Mouse (Mus musculus) stomach, postnatal 0 days (tissue): ENCODE results near the gene Inha. TPM values are rescaled to one million over a fixed set of nuclear protein-coding genes. Genes with fewer than 3 reads are reported as not detected.

Source experiments
- ATAC-seq: fragments of 200-750 bp; cut with Nextera tagmentation; 2 replicates; pipeline ENCODE4 v1.8.0; 2017; ENCODE audit not compliant: low FRiP score, low TSS enrichment
- DNase-seq: peaks from one replicate; pipeline ENCODE4 v3.0.0-alpha.2; 2016; ENCODE audit warnings: low spot score
- H3K27ac ChIP-seq: fragments of 300-500 bp; sonication (generic); replicated peaks from 2 replicates; pipeline ENCODE4 v1.5.1; 2014; ENCODE audit warnings: mild to moderate bottlenecking, control low read depth
- H3K27me3 ChIP-seq: fragments of 300-500 bp; sonication (generic); 2 replicates; pipeline ENCODE4 v1.6.1; 2014; ENCODE audit warnings: low read length; ENCODE audit not compliant: control insufficient read depth, insufficient read depth
- H3K36me3 ChIP-seq: fragments of 300-500 bp; sonication (generic); 2 replicates; pipeline ENCODE4 v1.6.1; 2014; ENCODE audit warnings: low read length, mixed read lengths; ENCODE audit not compliant: control insufficient read depth, insufficient read depth
- H3K4me1 ChIP-seq: fragments of 300-500 bp; sonication (generic); replicated peaks from 2 replicates; pipeline ENCODE4 v1.6.1; 2014; ENCODE audit warnings: antibody characterized with exemption; ENCODE audit not compliant: control insufficient read depth, insufficient read depth
- H3K4me2 ChIP-seq: fragments of 300-500 bp; sonication (generic); replicated peaks from 2 replicates; pipeline ENCODE4 v1.6.1; 2014; ENCODE audit warnings: low read depth, mild to moderate bottlenecking, control low read depth, moderate library complexity
- H3K4me3 ChIP-seq: fragments of 300-500 bp; sonication (generic); 2 replicates; pipeline ENCODE4 v1.5.1; 2014; ENCODE audit warnings: low read depth, low read length, control low read depth
- H3K9ac ChIP-seq: fragments of 300-500 bp; sonication (generic); 2 replicates; pipeline ENCODE4 v1.6.1; 2014; ENCODE audit warnings: mild to moderate bottlenecking, low read length, control low read depth, mixed read lengths
- H3K9me3 ChIP-seq: fragments of 300-500 bp; sonication (generic); 2 replicates; pipeline ENCODE4 v1.6.1; 2016; ENCODE audit warnings: low read length; ENCODE audit not compliant: control insufficient read depth
- CTCF ChIP-seq: IDR thresholded peaks from 2 replicates; pipeline ENCODE4 v1.5.1; 2016; ENCODE audit warnings: antibody characterized with exemption, low read depth, mild to moderate bottlenecking, moderate library complexity
- EP300 ChIP-seq: optimal IDR thresholded peaks from 2 replicates; pipeline ENCODE3; 2016; ENCODE audit warnings: antibody characterized with exemption
- WGBS: fragments of 180-500 bp; shearing (Covaris S2); extraction: QIAGEN DNeasy Blood & Tissue Kit; methylation state at CpG from one replicate; pipeline ENCODE4 v1.1.7; 2014; 5-methylcytosine and 5-hydroxymethylcytosine counted together
- polyA plus RNA-seq: library from polyadenylated mRNA; unstranded; fragments of >200 nt; fragmentation: Nextera tagmentation; extraction: Ambion mirVana; gene quantifications from 2 replicates; pipeline ENCODE4 v1.2.1, GENCODE M21; 2015

The Inha gene
- polyA plus RNA-seq, 1 experiment from 2014 or later: 4.7 TPM

DNA sequence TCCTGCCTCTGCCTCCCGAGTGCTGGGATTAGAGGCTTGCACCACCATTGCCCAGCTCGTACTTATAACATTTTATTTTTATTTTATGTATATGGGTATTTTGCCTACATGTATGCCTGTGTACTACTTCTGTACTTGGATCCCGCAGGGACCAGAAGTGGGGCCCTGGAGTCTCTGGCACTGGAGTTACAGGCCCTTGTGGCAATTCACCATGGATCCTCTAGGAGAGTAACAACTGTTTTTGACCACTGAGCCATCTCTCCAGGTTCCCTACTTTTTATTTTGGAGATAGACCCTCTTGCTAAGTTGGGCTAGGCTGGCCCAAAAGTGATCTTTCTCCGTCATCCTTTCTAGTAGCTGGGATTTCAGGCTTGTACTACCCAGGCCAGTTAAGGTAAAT, 11.6 kb downstream of the Inha start:
- no peak overlapping the region for H3K4me3 ChIP-seq
- 93% methylated on average over 4 of the region's 4 CpGs for WGBS
- TF ChIP-seq CTCF: no peak
- no peak for TF ChIP-seq EP300
- H3K4me2 ChIP-seq: no peak overlapping the region
- H3K36me3 ChIP-seq: no peaks in the 10 kb centered on the region
- H3K4me1 ChIP-seq: peaks cover 6% of the 10 kb centered on the region; the same call in 1 of the 2 replicates
- H3K9ac ChIP-seq: no peak overlapping the region
- no peak overlapping the region for H3K27ac ChIP-seq
- H3K9me3 ChIP-seq: no peaks in the 10 kb centered on the region
- ATAC-seq: no peak
- no peak for DNase-seq
- no peaks in the 10 kb centered on the region for H3K27me3 ChIP-seq

DNA sequence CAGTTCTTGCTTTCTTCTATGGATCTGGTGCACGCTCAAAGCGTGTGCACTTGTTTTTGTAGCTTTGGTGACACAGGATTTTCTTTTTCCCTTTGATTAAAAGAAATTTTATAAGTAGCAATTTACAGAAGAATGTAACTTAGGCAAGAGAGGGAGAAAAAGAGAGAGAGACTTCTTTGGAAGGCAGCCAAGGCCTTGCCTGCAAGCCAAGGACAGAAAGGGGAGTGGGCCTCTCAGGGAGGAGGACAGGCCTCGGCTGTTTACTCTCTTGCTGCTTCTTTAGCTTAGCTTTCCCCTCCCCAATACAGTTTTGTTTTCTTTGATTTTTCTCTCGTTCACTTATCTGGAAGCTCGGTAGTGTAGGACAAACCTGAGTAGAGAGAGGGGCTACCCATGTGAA, 12.7 kb downstream of the Inha start:
- no peaks in the 10 kb centered on the region for H3K9me3 ChIP-seq
- no peaks in the 10 kb centered on the region for H3K36me3 ChIP-seq
- no peak overlapping the region for H3K4me3 ChIP-seq
- DNase-seq (no peak), ATAC-seq (no peak)
- H3K27me3 ChIP-seq: no peaks in the 10 kb centered on the region
- WGBS: 26% methylated on average over 5 of the region's 5 CpGs
- TF ChIP-seq EP300: no peak
- H3K27ac ChIP-seq: peak overlapping the region; percentile 83
- H3K4me2 ChIP-seq: no peak overlapping the region
- no peak overlapping the region for H3K9ac ChIP-seq
- peaks cover 6% of the 10 kb centered on the region; the same call in 1 of the 2 replicates for H3K4me1 ChIP-seq

DNA sequence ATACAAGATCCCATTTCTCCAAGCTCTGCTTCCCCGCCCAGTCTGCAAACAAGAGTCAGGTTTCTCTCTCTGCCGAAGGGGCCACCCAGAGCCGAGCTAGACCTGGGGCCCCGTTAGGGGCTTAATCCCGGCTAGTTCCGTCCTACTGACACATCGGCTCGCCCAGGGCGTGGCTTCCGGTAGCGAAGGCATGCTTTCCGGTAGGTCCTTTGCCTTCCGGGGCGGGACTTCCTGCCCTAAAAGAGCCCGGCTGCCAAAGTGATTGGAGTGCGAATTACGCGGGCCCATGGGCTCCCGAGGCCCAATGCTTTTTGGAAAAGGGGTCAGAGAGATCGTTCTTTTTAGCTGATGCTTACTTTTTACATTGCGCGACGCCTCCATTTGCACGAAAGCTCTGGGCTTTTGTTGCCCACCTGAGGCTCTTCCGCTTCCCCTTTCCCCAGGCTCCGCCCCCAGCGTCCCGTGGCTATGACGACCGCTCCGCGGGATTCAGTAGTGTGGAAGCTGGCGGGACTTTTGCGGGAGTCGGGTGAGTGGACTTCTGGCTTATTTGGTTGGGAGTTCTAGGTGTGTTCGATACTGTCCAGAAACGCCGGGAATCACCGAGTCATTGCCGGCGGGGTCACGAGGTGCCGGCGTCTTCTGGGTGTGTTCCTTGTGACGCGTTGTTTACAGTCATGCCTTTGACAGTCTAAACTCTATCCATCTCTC, 14.6 kb downstream of the Inha start, which contains the start of gene Stk11ip:
TSS of gene Stk11ip (plus strand) at position 209 of the 711 bp plus-strand sequence.
- under 1% methylated on average over 46 of the region's 46 CpGs for WGBS
- Histone ChIP-seq H3K27ac (peak within 1 kb of the TSS; percentile 95), H3K9ac (peak within 1 kb of the TSS; percentile 50), H3K4me1 (peaks cover 6% of the 10 kb centered on the region; the same call in 1 of the 2 replicates), H3K9me3 (no peaks in the 10 kb centered on the region), H3K36me3 (no peaks in the 10 kb centered on the region), H3K4me3 (peak within 1 kb of the TSS; percentile 53), H3K4me2 (peak within 1 kb of the TSS; percentile 50), H3K27me3 (no peaks in the 10 kb centered on the region)
- ATAC-seq (peak; percentile 98), DNase-seq (peak; percentile 98)
- TF ChIP-seq CTCF: no peak; the same call in 1 of the 2 replicates
- peak; percentile 25 for TF ChIP-seq EP300

DNA sequence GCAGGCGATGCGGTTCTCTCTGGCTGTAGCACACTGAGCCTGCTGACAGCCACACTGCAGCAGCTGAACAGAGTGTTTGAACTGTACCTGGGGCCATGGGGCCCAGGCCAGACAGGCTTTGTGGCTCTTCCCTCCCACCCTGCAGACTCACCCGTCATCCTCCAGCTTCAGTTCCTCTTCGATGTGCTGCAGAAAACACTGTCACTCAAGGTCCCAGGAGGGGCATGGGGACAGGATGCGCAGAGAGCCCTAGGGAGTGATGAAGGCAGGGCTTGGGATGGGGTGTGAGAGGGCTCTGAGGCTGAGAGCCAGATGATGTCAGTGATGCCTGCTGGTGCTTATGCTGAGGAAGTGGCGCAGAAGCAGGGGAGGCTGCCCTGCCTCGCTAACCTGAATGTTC, 17.8 kb downstream of the Inha start:
- no peak for DNase-seq
- TF ChIP-seq CTCF: no peak
- no peak for TF ChIP-seq EP300
- 91% methylated on average over 7 of the region's 7 CpGs for WGBS

DNA sequence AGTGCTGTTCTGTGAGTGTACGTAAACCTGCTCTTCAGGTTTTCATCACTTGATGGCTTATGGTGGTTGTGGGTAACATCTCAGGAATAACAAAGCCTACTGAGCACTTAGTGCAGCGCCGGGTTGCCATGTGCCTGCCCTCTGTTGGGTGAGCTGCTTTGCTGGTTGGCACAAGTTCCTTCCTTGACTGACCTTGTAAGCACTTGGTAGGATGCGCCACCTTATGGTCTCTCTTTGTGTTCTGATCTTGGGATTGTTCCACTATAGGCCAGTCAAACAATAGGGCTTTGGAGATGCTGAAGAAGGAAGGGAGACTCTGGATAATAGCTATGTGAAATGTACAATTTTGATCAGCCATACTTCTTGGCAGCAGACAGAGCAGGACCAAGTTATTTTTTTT, 23.7 kb downstream of the Inha start:
- no peaks in the 10 kb centered on the region for H3K9me3 ChIP-seq
- DNase-seq: no peak
- TF ChIP-seq CTCF (peak; percentile 67), EP300 (no peak)
- no peaks in the 10 kb centered on the region for H3K4me1 ChIP-seq
- no peak overlapping the region for H3K9ac ChIP-seq
- 55% methylated on average over 4 of the region's 4 CpGs for WGBS
- no peak overlapping the region for H3K27ac ChIP-seq
- ATAC-seq: no peak
- H3K36me3 ChIP-seq: peaks cover 5% of the 10 kb centered on the region
- H3K4me3 ChIP-seq: no peak overlapping the region
- no peak overlapping the region for H3K4me2 ChIP-seq
- no peaks in the 10 kb centered on the region for H3K27me3 ChIP-seq

More for the DNA sequence above, 17.8 kb downstream of the Inha start:
- Histone ChIP-seq H3K27ac (no peak overlapping the region), H3K27me3 (no peaks in the 10 kb centered on the region), H3K4me1 (no peaks in the 10 kb centered on the region; the same call in 1 of the 2 replicates), H3K4me2 (no peak overlapping the region), H3K4me3 (no peak overlapping the region), H3K9ac (no peak overlapping the region), H3K36me3 (no peaks in the 10 kb centered on the region; the same call in none of the 2 replicates), H3K9me3 (no peaks in the 10 kb centered on the region)
- ATAC-seq: no peak
